Mouse (Mus musculus): ENCODE data around the gene Gkn3. TPM values are rescaled to one million over a fixed set of nuclear protein-coding genes. Genes with fewer than 3 reads are reported as not detected.

Gene Gkn3
- polyA plus RNA-seq, 1 experiment = not detected

GRCm38 (mm10) chr6:87334361-87335090 is 54.2 kb downstream of the Gkn3 start:
- TF ChIP-seq CTCF (IDR thresholded peaks at IDR 0.05; ENCODE audit: extremely low read depth, insufficient read depth, insufficient read length, insufficient replicate concordance) (no peak), POLR2A (IDR thresholded peaks at IDR 0.05; ENCODE audit: low read depth, low read length) (no peak)
- Histone ChIP-seq H3K36me3 (ENCODE audit: control insufficient read depth, insufficient read depth, low read length) (no peaks in the 10 kb centered on the region), H3K4me1 (ENCODE audit: control insufficient read depth, insufficient read depth, insufficient read length) (peaks cover 2% of the 10 kb centered on the region; the same call in 1 of the 2 replicates), H3K4me3 (ENCODE audit: extremely low read depth, insufficient read depth, insufficient read length) (no peak overlapping the region), H3K27ac (ENCODE audit: insufficient read depth, low read length) (no peak overlapping the region; the same call in 1 of the 2 replicates), H3K27me3 (ENCODE audit: control insufficient read depth, insufficient read depth, low read length) (peaks cover 11% of the 10 kb centered on the region)
- DNase-seq (ENCODE audit: low read depth in 1 of 2, low spot score in 2 of 2) = no peak
- 46% methylated on average over 11 of the region's 11 CpGs for WGBS

Other genes with a start within 250 kb of the Gkn3 start
- gene Antxr1, start 53.1 kb downstream of the Gkn3 start, polyA plus RNA-seq (2012; rRNA removed) = 4.0 and 4.2 TPM in 2 replicates
- gene Gkn1, start 38.0 kb downstream of the Gkn3 start, polyA plus RNA-seq (2012; rRNA removed) = 0.13 TPM in 1 of 2 replicates, not detected in the other
- gene Gkn2, start 15.6 kb downstream of the Gkn3 start, polyA plus RNA-seq (2012; rRNA removed) = not detected in 2 replicates
- not detected in 2 replicates for gene Bmp10, start 40.1 kb upstream of the Gkn3 start, polyA plus RNA-seq (2012; rRNA removed)
- 17.3 and 18.0 TPM in 2 replicates for gene Arhgap25, start 144.3 kb upstream of the Gkn3 start, polyA plus RNA-seq (2012; rRNA removed)
- gene Prokr1, start 201.8 kb upstream of the Gkn3 start, polyA plus RNA-seq (2012; rRNA removed) = 0.74 and 1.4 TPM in 2 replicates

Measured in spleen, adult 2 months (tissue).